Mouse (Mus musculus): ENCODE data around the gene Atp2a2. TPM values are rescaled to one million over a fixed set of nuclear protein-coding genes. Genes with fewer than 3 reads are reported as not detected.

Gene Atp2a2
- total and polyA plus RNA-seq, 3 experiments: 39.8 to 74.4 (median 73.6) TPM

DNA sequence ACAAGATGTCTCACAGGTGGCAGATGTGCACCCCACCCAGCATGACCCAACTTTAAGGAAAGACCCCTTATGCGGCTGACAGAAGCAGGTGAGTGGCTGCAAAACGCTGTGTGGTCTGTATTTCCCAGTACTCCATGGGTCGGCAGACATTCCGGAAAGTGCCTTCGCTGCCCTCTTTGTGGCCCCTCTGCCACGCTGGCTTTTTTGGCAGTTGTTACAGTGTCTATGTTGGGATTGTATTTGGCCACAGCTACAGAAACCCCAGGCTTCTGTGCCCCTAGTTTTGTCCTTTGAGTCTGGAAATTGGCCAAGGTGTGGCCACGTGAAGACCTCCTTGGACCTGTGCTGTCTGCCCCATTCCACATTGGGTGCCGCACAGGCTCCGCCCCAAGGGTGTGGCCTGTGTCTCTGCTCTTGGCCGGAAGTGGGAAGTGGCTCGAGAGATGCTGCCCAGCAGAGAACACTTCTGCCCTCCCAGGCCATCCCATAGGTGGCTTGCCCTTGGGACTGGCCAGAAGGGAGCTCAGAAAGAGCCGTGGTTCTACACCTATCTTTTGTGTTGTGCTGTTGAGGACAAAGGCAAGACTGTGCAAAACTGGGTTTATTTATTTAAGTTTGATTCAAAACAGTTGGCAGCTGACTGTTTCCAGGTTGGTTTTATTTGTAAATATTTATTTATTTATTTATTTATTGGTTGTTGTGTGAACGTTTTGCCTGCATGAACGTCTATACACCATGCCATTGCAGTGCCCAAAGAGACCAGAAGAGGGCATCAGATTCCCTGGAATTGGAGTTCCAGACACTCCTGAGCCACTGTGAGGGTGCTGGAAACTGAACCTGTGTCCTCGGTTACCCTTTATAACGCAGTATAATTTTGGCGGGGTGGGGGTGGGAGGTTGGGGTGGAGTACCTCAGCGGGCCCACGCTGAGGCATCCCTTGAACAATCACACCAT, 92.1 kb downstream of the Atp2a2 start:
- Histone ChIP-seq H3K4me3 (ENCODE audit: low read depth, low read length) (no peak overlapping the region), H3K9me3 (replicated peaks) (no peaks in the 10 kb centered on the region; the same call in 1 of the 2 replicates), H3K27me3 (ENCODE audit: insufficient read depth, low read length) (no peaks in the 10 kb centered on the region), H3K4me1 (ENCODE audit: insufficient read depth, low read depth, low read length) (peaks cover 12% of the 10 kb centered on the region), H3K36me3 (replicated peaks) (peaks cover 46% of the 10 kb centered on the region)
- no peak for TF ChIP-seq GATA1 (IDR thresholded peaks at IDR 0.05; ENCODE audit: borderline replicate concordance, low read length)
- no peak for TF ChIP-seq CTCF (IDR thresholded peaks at IDR 0.05; ENCODE audit: low read depth, low read length)
- TF ChIP-seq TAL1 (conservative IDR thresholded peaks at IDR 0.05; ENCODE audit: low read depth, low read length): no peak
- no peak for DNase-seq (ENCODE audit: low spot score)
- ATAC-seq (ENCODE audit: extremely low read depth, insufficient number of reproducible peaks, low FRiP score, poor library complexity, severe bottlenecking): no peak

DNA sequence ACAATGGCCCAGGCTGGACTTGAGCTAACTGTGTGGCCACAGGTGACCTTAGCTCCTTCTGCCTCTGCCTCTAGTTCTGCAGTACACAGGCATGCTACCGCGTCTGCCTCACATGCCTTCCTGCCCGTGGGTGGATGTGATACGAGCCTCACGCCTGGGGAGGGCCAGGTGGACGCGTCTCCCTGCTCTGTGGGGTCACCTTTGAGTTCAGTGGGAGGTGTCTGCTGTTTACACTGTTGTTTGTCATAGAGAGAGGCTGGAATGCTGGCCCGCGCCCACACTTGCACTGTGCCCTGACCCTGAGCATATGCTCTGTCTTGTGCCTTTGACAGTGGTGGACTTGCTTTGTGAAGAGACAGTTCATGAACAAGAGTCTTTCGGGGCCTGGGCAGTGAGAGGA, 96.5 kb downstream of the Atp2a2 start:
- no peak for ATAC-seq (ENCODE audit: extremely low read depth, insufficient number of reproducible peaks, low FRiP score, poor library complexity, severe bottlenecking)
- Histone ChIP-seq H3K4me1 (ENCODE audit: insufficient read depth, low read depth, low read length) (peaks cover 9% of the 10 kb centered on the region), H3K36me3 (replicated peaks) (peaks cover 89% of the 10 kb centered on the region), H3K27me3 (ENCODE audit: insufficient read depth, low read length) (no peaks in the 10 kb centered on the region), H3K4me3 (ENCODE audit: low read depth, low read length) (no peak overlapping the region), H3K9me3 (replicated peaks) (no peaks in the 10 kb centered on the region; the same call in 1 of the 2 replicates)
- DNase-seq (ENCODE audit: low spot score): no peak
- TF ChIP-seq GATA1 (IDR thresholded peaks at IDR 0.05; ENCODE audit: borderline replicate concordance, low read length) (no peak), TAL1 (conservative IDR thresholded peaks at IDR 0.05; ENCODE audit: low read depth, low read length) (no peak), CTCF (IDR thresholded peaks at IDR 0.05; ENCODE audit: low read depth, low read length) (no peak), POLR2AphosphoS5 (IDR thresholded peaks at IDR 0.05; ENCODE audit: insufficient replicate concordance, low read depth, low read length) (no peak), GATA2 (IDR thresholded peaks at IDR 0.05; ENCODE audit: borderline replicate concordance, low read depth, low read length) (no peak)

Other genes starting within 250 kb of the Atp2a2 start
- 10.2 and 10.9 TPM in 2 replicates for gene Tctn1, start 237.8 kb downstream of the Atp2a2 start, total RNA-seq (2014; fragmentation: Nextera tagmentation)
- gene Tctn1, start 237.8 kb downstream of the Atp2a2 start, total RNA-seq (2017): 5.0 and 6.3 TPM in 2 replicates
- gene Tctn1, start 237.8 kb downstream of the Atp2a2 start, polyA plus RNA-seq (2012): 12.0 TPM in 2 replicates
- gene Pptc7, start 217.9 kb downstream of the Atp2a2 start, total RNA-seq (2014; fragmentation: Nextera tagmentation): 11.3 and 12.5 TPM in 2 replicates
- gene Pptc7, start 217.9 kb downstream of the Atp2a2 start, total RNA-seq (2017): 15.3 and 16.7 TPM in 2 replicates
- gene Pptc7, start 217.9 kb downstream of the Atp2a2 start, polyA plus RNA-seq (2012): 10.6 and 11.4 TPM in 2 replicates
- 47.3 and 48.3 TPM in 2 replicates for gene Rad9b, start 148.0 kb downstream of the Atp2a2 start, total RNA-seq (2014; fragmentation: Nextera tagmentation)
- gene Rad9b, start 148.0 kb downstream of the Atp2a2 start, total RNA-seq (2017): 17.3 and 20.8 TPM in 2 replicates
- 0.85 and 2.8 TPM in 2 replicates for gene Rad9b, start 148.0 kb downstream of the Atp2a2 start, polyA plus RNA-seq (2012)
- 147 and 207 TPM in 2 replicates for gene Vps29, start 147.9 kb downstream of the Atp2a2 start, total RNA-seq (2014; fragmentation: Nextera tagmentation)
- gene Vps29, start 147.9 kb downstream of the Atp2a2 start, total RNA-seq (2017): 228 and 249 TPM in 2 replicates
- gene Vps29, start 147.9 kb downstream of the Atp2a2 start, polyA plus RNA-seq (2012): 9.8 and 13.5 TPM in 2 replicates
- 55.2 and 59.0 TPM in 2 replicates for gene Gpn3, start 130.3 kb downstream of the Atp2a2 start, total RNA-seq (2014; fragmentation: Nextera tagmentation)
- gene Gpn3, start 130.3 kb downstream of the Atp2a2 start, total RNA-seq (2017): 52.6 and 55.2 TPM in 2 replicates
- gene Gpn3, start 130.3 kb downstream of the Atp2a2 start, polyA plus RNA-seq (2012): 46.4 and 48.8 TPM in 2 replicates
- gene Fam216a, start 129.9 kb downstream of the Atp2a2 start, total RNA-seq (2014; fragmentation: Nextera tagmentation): 46.5 and 61.5 TPM in 2 replicates
- 53.4 and 61.1 TPM in 2 replicates for gene Fam216a, start 129.9 kb downstream of the Atp2a2 start, total RNA-seq (2017)
- gene Fam216a, start 129.9 kb downstream of the Atp2a2 start, polyA plus RNA-seq (2012): 69.9 and 93.7 TPM in 2 replicates
- 104 and 112 TPM in 2 replicates for gene Arpc3, start 110.3 kb downstream of the Atp2a2 start, total RNA-seq (2014; fragmentation: Nextera tagmentation)
- 708 and 715 TPM in 2 replicates for gene Arpc3, start 110.3 kb downstream of the Atp2a2 start, total RNA-seq (2017)
- 31.1 and 47.6 TPM in 2 replicates for gene Arpc3, start 110.3 kb downstream of the Atp2a2 start, polyA plus RNA-seq (2012)
- 24.5 and 25.2 TPM in 2 replicates for gene Anapc7, start 80.5 kb downstream of the Atp2a2 start, total RNA-seq (2014; fragmentation: Nextera tagmentation)
- gene Anapc7, start 80.5 kb downstream of the Atp2a2 start, total RNA-seq (2017): 26.1 and 34.2 TPM in 2 replicates
- gene Anapc7, start 80.5 kb downstream of the Atp2a2 start, polyA plus RNA-seq (2012): 14.7 and 21.8 TPM in 2 replicates
- 22.9 and 25.3 TPM in 2 replicates for gene Ift81, start 112.3 kb upstream of the Atp2a2 start, total RNA-seq (2014; fragmentation: Nextera tagmentation)
- 15.9 and 18.0 TPM in 2 replicates for gene Ift81, start 112.3 kb upstream of the Atp2a2 start, total RNA-seq (2017)
- gene Ift81, start 112.3 kb upstream of the Atp2a2 start, polyA plus RNA-seq (2012): 1.5 and 1.8 TPM in 2 replicates
- 9.0 and 12.9 TPM in 2 replicates for gene P2rx7, start 141.7 kb upstream of the Atp2a2 start, total RNA-seq (2014; fragmentation: Nextera tagmentation)
- gene P2rx7, start 141.7 kb upstream of the Atp2a2 start, total RNA-seq (2017): 7.2 and 8.9 TPM in 2 replicates
- gene P2rx7, start 141.7 kb upstream of the Atp2a2 start, polyA plus RNA-seq (2012): 0.72 and 1.1 TPM in 2 replicates
- 44.0 and 47.2 TPM in 2 replicates for gene P2rx4, start 205.3 kb upstream of the Atp2a2 start, total RNA-seq (2014; fragmentation: Nextera tagmentation)
- gene P2rx4, start 205.3 kb upstream of the Atp2a2 start, total RNA-seq (2017): 61.2 and 67.0 TPM in 2 replicates
- gene P2rx4, start 205.3 kb upstream of the Atp2a2 start, polyA plus RNA-seq (2012): 4.9 and 12.1 TPM in 2 replicates